Mouse (Mus musculus) thymus, adult 2 months (tissue): Measurements from ENCODE around the gene Rnf220.
A peak's percentile ranks its signal among the peaks of the same experiment; 100 is the strongest.

ENCODE experiments used
- CTCF ChIP-seq: fragments of 200-500 bp; IDR thresholded peaks from 2 replicates; pipeline ENCODE4 v1.5.1; 2012; ENCODE audit warnings: mild to moderate bottlenecking, control low read depth, low read length, moderate library complexity, borderline replicate concordance; ENCODE audit not compliant: control insufficient read depth, poor library complexity, insufficient read depth; ENCODE audit errors: extremely low read depth
- POLR2A ChIP-seq: fragments of 200-500 bp; IDR thresholded peaks from 2 replicates; pipeline ENCODE4 v1.6.1; 2012; ENCODE audit warnings: mild to moderate bottlenecking, low read length, control low read depth, moderate library complexity; ENCODE audit not compliant: control insufficient read depth, poor library complexity, insufficient read depth; ENCODE audit errors: extremely low read depth

DNA sequence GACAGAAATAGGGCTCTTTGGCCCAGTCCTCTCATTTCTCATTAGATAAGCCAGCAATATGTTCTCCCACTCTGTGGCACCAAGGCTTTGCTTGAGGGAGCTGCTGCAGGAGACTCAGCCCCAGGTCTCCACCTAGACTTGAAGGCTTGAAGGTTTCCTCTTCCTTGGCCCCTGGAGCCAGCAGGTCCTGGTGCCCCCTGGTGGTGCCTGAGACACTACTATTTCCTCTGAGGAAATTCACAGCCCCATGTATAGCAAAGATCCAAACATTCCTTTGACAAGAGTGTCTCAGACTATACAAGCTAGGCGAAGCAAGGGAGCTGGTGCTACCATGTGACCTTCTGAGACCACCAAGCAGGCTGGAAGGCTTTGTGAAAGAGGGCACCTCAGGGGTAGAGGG lies 31.1 kb upstream of the Rnf220 start:
- peak; percentile 71; the same call in 1 of the 2 replicates for TF ChIP-seq CTCF
- no peak for TF ChIP-seq POLR2A
